Mouse (Mus musculus): ENCODE data around the gene Gm21988.

GRCm38 (mm10) chr11:70271641-70272040 lies 32.0 kb upstream of the Gm21988 start:
- TF ChIP-seq CTCF (IDR thresholded peaks at IDR 0.05; ENCODE audit: low read depth, low read length) (no peak), POLR2A (IDR thresholded peaks at IDR 0.05; ENCODE audit: borderline replicate concordance, low read depth, low read length) (no peak)

Measured in bone marrow macrophage, adult 2 months (primary cell).